Mouse (Mus musculus) naive thymus-derived CD4-positive, alpha-beta T cell, adult 2 months (primary cell): ENCODE data around the gene Vmn1r70.

Source experiments
- DNase-seq: peaks from one replicate; pipeline ENCODE4 v3.0.0-alpha.2; 2011; ENCODE audit warnings: low read depth

Vmn1r70 gene

DNA sequence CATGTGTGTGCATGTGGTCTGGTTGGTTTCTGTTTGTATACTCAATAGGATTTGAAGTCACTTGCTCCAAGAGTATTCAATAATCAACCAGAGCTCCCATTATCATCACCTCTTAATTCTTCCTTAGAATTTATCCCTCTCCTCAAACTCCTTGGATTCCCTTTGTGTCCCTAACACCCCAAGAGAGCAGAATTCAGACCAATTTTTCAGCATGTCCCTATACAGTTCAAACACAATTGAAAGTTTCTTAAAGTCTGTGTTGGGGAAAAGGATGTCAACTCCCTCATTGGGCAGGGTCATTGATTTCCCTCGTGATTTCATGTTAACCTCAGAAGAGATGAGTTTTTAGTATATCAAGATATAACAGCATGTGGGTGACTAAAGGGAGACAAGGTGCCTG lies at the start of gene Vmn1r70:
Gene Vmn1r70, plus strand, starts transcription at position 301 of the 400 bp plus-strand sequence.
- DNase-seq, result no peak

DNA sequence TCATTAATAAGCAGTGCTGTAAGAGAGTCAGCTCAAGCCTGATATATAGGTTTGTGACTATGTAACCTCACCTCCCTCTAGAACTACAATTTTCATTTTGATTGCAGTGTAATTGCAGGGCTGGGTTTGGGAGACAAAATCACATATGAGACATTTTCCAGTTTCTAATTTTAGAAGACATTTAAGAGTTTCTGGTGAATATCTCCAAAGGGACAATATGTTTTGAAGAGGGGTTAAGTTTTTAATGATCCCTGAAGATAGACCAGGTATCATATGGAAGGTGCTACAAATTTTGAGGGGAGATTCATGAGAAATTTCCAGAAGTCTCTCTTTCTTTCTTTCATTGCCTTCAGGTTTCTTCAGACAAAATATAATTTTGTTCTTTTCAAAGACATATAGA lies 17.8 kb upstream of the Vmn1r70 start, which contains the start of gene Vmn1r69:
Gene Vmn1r69, minus strand, starts transcription at position 101 of the 400 bp plus-strand sequence.
- no peak for DNase-seq
